Mouse (Mus musculus) embryonic fibroblast, embryonic 13.5 days (primary cell): ENCODE results near the gene Gtf2ird1.

ENCODE experiments used
- CTCF ChIP-seq: IDR thresholded peaks from 2 replicates; pipeline ENCODE4 v1.5.1; 2011; ENCODE audit warnings: mild to moderate bottlenecking, control low read depth, low read length, moderate library complexity, borderline replicate concordance; ENCODE audit not compliant: insufficient read depth
- POLR2A ChIP-seq: IDR thresholded peaks from 2 replicates; pipeline ENCODE4 v1.6.1; 2011; ENCODE audit warnings: low read depth, mild to moderate bottlenecking, control low read depth, low read length, moderate library complexity

- TF ChIP-seq CTCF (peak; percentile 38; the same call in 1 of the 2 replicates), POLR2A (no peak)
Observed at GRCm38 (mm10) chr5:134490465-134490864, 33.9 kb upstream of the Gtf2ird1 start.
